Mouse (Mus musculus): Measurements from ENCODE around the gene Samd10. TPM values are rescaled to one million over a fixed set of nuclear protein-coding genes. Genes with fewer than 3 reads are reported as not detected.

Samd10 gene
- polyA plus RNA-seq, 1 experiment from 2014 or later: 17.7 TPM

GRCm38 (mm10) chr2:181618761-181619495 lies 19.9 kb upstream of the Samd10 start:
- DNase-seq (ENCODE audit: low spot score) (no peak), ATAC-seq (ENCODE audit: insufficient number of reproducible peaks, low FRiP score, low TSS enrichment, low read depth) (no peak)
- no peak overlapping the region for H3K9ac ChIP-seq (ENCODE audit: low read length)
- H3K4me3 ChIP-seq (ENCODE audit: low read depth, low read length): no peak overlapping the region
- no peaks in the 10 kb centered on the region for H3K27me3 ChIP-seq (ENCODE audit: control insufficient read depth, insufficient read depth, low read length)
- WGBS: 87% methylated on average over 5 of the region's 5 CpGs
- H3K27ac ChIP-seq (replicated peaks; ENCODE audit: low read depth, low read length): no peak overlapping the region
- H3K9me3 ChIP-seq (ENCODE audit: control insufficient read depth, low read length): no peaks in the 10 kb centered on the region
- H3K4me1 ChIP-seq (ENCODE audit: control insufficient read depth, insufficient read depth, low read length): no peaks in the 10 kb centered on the region
- H3K36me3 ChIP-seq (ENCODE audit: control insufficient read depth, insufficient read depth, low read length): peaks cover 17% of the 10 kb centered on the region; the same call in 1 of the 2 replicates
- H3K4me2 ChIP-seq (ENCODE audit: low read depth, severe bottlenecking): no peak overlapping the region

DNA sequence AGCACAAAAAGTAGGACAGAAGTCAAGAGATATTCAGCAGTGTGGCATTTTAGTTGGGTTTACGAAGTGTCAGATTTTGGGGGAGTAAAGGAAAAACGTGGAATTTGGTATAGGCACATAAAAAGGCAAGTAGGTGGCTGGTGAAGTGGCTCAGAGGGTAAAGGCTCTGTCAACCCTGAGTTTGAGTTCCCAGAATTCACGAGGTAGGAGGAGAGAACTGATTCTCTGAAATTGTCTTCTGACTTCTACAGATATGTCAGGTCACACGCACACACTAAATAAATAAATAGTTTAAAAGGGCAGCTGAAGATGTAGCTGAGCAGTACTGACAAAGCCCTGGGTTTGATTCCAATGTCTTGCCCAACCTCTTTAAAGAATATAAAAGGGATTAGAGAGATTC lies 3.4 kb upstream of the Samd10 start:
- H3K27ac ChIP-seq (replicated peaks; ENCODE audit: low read depth, low read length): no peak overlapping the region
- no peaks in the 10 kb centered on the region; the same call in 1 of the 2 replicates for H3K27me3 ChIP-seq (ENCODE audit: control insufficient read depth, insufficient read depth, low read length)
- H3K4me1 ChIP-seq (ENCODE audit: control insufficient read depth, insufficient read depth, low read length): peaks cover 7% of the 10 kb centered on the region
- H3K9ac ChIP-seq (ENCODE audit: low read length): no peak overlapping the region
- DNase-seq (ENCODE audit: low spot score) (no peak), ATAC-seq (ENCODE audit: insufficient number of reproducible peaks, low FRiP score, low TSS enrichment, low read depth) (no peak)
- H3K4me3 ChIP-seq (ENCODE audit: low read depth, low read length): no peak overlapping the region
- no peaks in the 10 kb centered on the region for H3K36me3 ChIP-seq (ENCODE audit: control insufficient read depth, insufficient read depth, low read length)
- H3K9me3 ChIP-seq (ENCODE audit: control insufficient read depth, low read length): no peaks in the 10 kb centered on the region
- H3K4me2 ChIP-seq (ENCODE audit: low read depth, severe bottlenecking): peak overlapping the region; percentile 80; the same call in 1 of the 2 replicates
- WGBS: 82% methylated on average over 4 of the region's 4 CpGs

DNA sequence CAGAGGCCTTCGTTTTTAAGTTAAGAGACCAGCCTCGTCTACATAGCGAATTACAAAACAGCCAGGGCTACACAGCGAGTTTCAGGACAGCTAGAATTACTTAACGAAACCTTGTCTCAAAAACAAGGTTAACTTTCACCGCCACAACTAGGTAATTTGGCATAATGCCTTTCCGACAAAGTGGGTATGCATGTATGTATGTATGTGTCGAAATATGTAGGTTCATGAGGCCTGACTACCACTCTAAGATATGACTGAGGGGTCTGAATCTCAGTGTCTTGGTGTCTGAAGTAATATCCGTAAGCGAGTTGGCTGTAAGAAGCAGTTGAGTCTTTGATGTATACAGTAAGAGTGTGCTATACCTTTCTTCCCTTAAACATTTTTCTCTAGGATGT lies 2.7 kb upstream of the Samd10 start:
- 27% methylated on average over 10 of the region's 10 CpGs for WGBS
- peak overlapping the region; percentile 95 for H3K4me3 ChIP-seq (ENCODE audit: low read depth, low read length)
- no peak overlapping the region for H3K27ac ChIP-seq (replicated peaks; ENCODE audit: low read depth, low read length)
- no peaks in the 10 kb centered on the region for H3K9me3 ChIP-seq (ENCODE audit: control insufficient read depth, low read length)
- H3K27me3 ChIP-seq (ENCODE audit: control insufficient read depth, insufficient read depth, low read length): no peaks in the 10 kb centered on the region; the same call in 1 of the 2 replicates
- H3K4me2 ChIP-seq (ENCODE audit: low read depth, severe bottlenecking): peak overlapping the region; percentile 80
- peak; percentile 19 for DNase-seq (ENCODE audit: low spot score)
- H3K36me3 ChIP-seq (ENCODE audit: control insufficient read depth, insufficient read depth, low read length): no peaks in the 10 kb centered on the region
- peaks cover 7% of the 10 kb centered on the region for H3K4me1 ChIP-seq (ENCODE audit: control insufficient read depth, insufficient read depth, low read length)
- peak overlapping the region; percentile 82 for H3K9ac ChIP-seq (ENCODE audit: low read length)
- ATAC-seq (ENCODE audit: insufficient number of reproducible peaks, low FRiP score, low TSS enrichment, low read depth): no peak

GRCm38 (mm10) chr2:181600828-181601750 lies 2.1 kb upstream of the Samd10 start:
- Histone ChIP-seq H3K27me3 (ENCODE audit: control insufficient read depth, insufficient read depth, low read length) (no peaks in the 10 kb centered on the region; the same call in 1 of the 2 replicates), H3K27ac (replicated peaks; ENCODE audit: low read depth, low read length) (no peak overlapping the region; the same call in 1 of the 2 replicates), H3K4me3 (ENCODE audit: low read depth, low read length) (peak overlapping the region; percentile 95), H3K4me2 (ENCODE audit: low read depth, severe bottlenecking) (peak overlapping the region; percentile 80), H3K4me1 (ENCODE audit: control insufficient read depth, insufficient read depth, low read length) (peaks cover 7% of the 10 kb centered on the region), H3K36me3 (ENCODE audit: control insufficient read depth, insufficient read depth, low read length) (no peaks in the 10 kb centered on the region), H3K9ac (ENCODE audit: low read length) (peak overlapping the region; percentile 82), H3K9me3 (ENCODE audit: control insufficient read depth, low read length) (no peaks in the 10 kb centered on the region)
- WGBS: 1% methylated on average over 57 of the region's 57 CpGs
- DNase-seq (ENCODE audit: low spot score): peak; percentile 98
- ATAC-seq (ENCODE audit: insufficient number of reproducible peaks, low FRiP score, low TSS enrichment, low read depth): peak; percentile 91

DNA sequence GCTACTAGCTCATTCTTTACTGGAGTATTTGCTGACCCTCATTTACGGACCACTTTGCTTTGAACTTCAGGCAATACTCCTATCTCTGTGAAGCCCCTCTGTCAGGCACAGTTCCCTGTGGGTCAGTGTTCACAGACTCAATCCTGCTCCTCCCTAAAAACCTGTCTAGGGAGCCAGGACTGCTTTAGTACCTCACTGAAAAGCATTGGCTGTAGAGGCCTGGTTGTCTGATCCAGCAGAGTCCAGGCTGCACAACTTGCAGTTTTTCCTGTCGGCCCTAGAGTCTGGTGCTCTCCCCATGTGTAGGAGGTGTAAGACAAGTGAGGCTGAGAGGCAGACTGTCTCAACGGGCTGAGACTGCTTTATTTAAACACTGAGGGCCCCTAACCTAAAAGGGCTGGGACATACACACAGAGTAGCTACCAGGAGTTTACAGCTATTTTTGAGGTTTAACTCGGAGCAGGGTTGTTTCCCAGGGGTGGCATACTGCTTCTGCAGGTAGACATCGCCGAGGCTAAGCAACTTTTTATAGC lies 1.3 kb upstream of the Samd10 start:
- H3K27me3 ChIP-seq (ENCODE audit: control insufficient read depth, insufficient read depth, low read length): no peaks in the 10 kb centered on the region; the same call in 1 of the 2 replicates
- DNase-seq (ENCODE audit: low spot score) (no peak), ATAC-seq (ENCODE audit: insufficient number of reproducible peaks, low FRiP score, low TSS enrichment, low read depth) (no peak)
- H3K36me3 ChIP-seq (ENCODE audit: control insufficient read depth, insufficient read depth, low read length): no peaks in the 10 kb centered on the region
- H3K4me2 ChIP-seq (ENCODE audit: low read depth, severe bottlenecking): peak overlapping the region; percentile 80
- H3K4me3 ChIP-seq (ENCODE audit: low read depth, low read length): peak overlapping the region; percentile 95
- H3K9ac ChIP-seq (ENCODE audit: low read length): peak overlapping the region; percentile 82; the same call in 1 of the 2 replicates
- 69% methylated on average over 6 of the region's 6 CpGs for WGBS
- no peak overlapping the region for H3K27ac ChIP-seq (replicated peaks; ENCODE audit: low read depth, low read length)
- peaks cover 7% of the 10 kb centered on the region for H3K4me1 ChIP-seq (ENCODE audit: control insufficient read depth, insufficient read depth, low read length)
- no peaks in the 10 kb centered on the region for H3K9me3 ChIP-seq (ENCODE audit: control insufficient read depth, low read length)

DNA sequence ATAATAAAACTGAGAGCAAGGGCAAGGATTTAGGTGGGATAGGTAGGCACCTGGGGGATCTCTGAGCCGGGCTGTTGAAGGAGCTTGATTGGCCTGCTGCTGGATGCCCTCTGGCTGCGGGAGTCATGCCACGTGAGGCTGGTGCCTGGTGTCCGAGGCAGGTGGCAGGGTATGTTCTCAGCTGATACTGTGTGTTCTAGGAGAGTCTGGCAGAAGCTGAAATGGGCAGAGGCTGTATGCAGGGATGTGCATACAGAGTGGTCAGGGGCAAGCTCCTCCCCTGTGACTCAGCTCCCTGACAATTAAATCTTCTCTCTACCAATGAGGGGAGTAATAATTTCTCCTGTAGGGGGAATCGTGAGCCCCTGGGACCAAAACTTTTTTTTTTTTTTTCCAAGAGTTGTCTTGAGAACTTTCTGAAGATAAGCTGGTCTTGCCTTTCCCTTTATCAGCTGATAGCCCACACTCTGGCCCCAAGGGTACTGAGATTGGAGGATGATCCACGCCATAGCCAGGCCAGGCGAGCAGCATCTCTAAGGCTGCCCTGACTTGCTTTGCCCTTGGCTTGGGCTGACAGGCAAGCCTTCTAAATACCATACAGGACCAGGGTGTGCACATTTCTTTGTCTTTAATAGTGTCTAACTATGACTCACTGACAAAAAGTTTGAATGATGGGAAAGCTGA lies 1.5 kb downstream of the Samd10 start:
- 70% methylated on average over 7 of the region's 7 CpGs for WGBS
- H3K9ac ChIP-seq (ENCODE audit: low read length): no peak overlapping the region
- H3K4me2 ChIP-seq (ENCODE audit: low read depth, severe bottlenecking): no peak overlapping the region
- no peaks in the 10 kb centered on the region; the same call in 1 of the 2 replicates for H3K36me3 ChIP-seq (ENCODE audit: control insufficient read depth, insufficient read depth, low read length)
- H3K4me1 ChIP-seq (ENCODE audit: control insufficient read depth, insufficient read depth, low read length): peaks cover 7% of the 10 kb centered on the region
- no peak overlapping the region for H3K27ac ChIP-seq (replicated peaks; ENCODE audit: low read depth, low read length)
- ATAC-seq (ENCODE audit: insufficient number of reproducible peaks, low FRiP score, low TSS enrichment, low read depth) (no peak), DNase-seq (ENCODE audit: low spot score) (no peak)
- no peaks in the 10 kb centered on the region; the same call in 1 of the 2 replicates for H3K27me3 ChIP-seq (ENCODE audit: control insufficient read depth, insufficient read depth, low read length)
- H3K9me3 ChIP-seq (ENCODE audit: control insufficient read depth, low read length): no peaks in the 10 kb centered on the region
- H3K4me3 ChIP-seq (ENCODE audit: low read depth, low read length): no peak overlapping the region

DNA sequence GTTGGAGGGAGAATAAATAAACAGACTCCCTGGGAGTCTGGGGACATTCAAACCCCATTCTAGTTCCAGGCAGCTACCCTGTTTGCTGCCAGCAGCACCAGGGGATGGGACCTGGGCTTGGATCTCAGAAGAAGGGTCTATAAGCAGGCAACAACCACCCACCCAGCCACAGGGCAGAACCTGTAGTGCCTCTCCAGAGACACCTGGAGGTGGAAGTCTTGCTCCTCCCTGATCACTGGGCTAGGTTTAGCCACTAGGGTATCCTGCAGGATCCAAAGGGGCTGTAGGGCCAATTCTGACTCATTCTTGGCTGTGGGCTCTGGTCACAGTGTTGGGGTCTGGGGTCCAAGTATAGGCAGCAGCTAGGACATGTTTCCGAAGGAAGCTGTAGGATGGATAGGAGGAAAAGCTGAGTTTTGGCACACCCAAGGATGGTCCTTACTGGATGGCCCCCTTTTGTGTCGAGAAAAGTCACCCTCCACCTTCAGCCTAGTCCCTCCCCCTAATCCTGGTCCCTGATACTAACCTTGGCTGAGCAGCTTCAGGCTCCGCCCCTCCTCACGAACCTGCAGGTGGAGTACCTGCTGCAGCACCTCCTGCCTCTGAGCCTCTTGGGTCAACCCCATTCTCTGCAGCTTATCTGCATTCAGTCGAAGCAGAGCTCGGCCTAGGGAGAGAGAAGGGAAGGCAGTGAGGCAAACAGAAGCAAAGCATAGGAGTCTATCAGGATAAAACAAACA lies 2.6 kb downstream of the Samd10 start:
- H3K9ac ChIP-seq (ENCODE audit: low read length): no peak overlapping the region
- no peak overlapping the region for H3K4me2 ChIP-seq (ENCODE audit: low read depth, severe bottlenecking)
- H3K27me3 ChIP-seq (ENCODE audit: control insufficient read depth, insufficient read depth, low read length): no peaks in the 10 kb centered on the region; the same call in 1 of the 2 replicates
- peaks cover 6% of the 10 kb centered on the region for H3K4me1 ChIP-seq (ENCODE audit: control insufficient read depth, insufficient read depth, low read length)
- no peaks in the 10 kb centered on the region for H3K9me3 ChIP-seq (ENCODE audit: control insufficient read depth, low read length)
- no peak overlapping the region for H3K4me3 ChIP-seq (ENCODE audit: low read depth, low read length)
- H3K27ac ChIP-seq (replicated peaks; ENCODE audit: low read depth, low read length): no peak overlapping the region
- 53% methylated on average over 6 of the region's 6 CpGs for WGBS
- ATAC-seq (ENCODE audit: insufficient number of reproducible peaks, low FRiP score, low TSS enrichment, low read depth) (no peak), DNase-seq (ENCODE audit: low spot score) (no peak)
- no peaks in the 10 kb centered on the region; the same call in 1 of the 2 replicates for H3K36me3 ChIP-seq (ENCODE audit: control insufficient read depth, insufficient read depth, low read length)
